Mouse (Mus musculus): ENCODE data around the gene Slc25a45.

The Slc25a45 gene

GRCm38 (mm10) chr19:5840890-5841388 is 36.7 kb upstream of the Slc25a45 start:
- DNase-seq (ENCODE audit: low spot score) = no peak

GRCm38 (mm10) chr19:5841389-5841946 is 36.1 kb upstream of the Slc25a45 start:
- peak; percentile 45 for DNase-seq (ENCODE audit: low spot score)

GRCm38 (mm10) chr19:5841999-5842784 is 35.4 kb upstream of the Slc25a45 start:
- DNase-seq (ENCODE audit: low spot score) = peak; percentile 58

- peak; percentile 72 for DNase-seq (ENCODE audit: low spot score)
Measured at GRCm38 (mm10) chr19:5842785-5843730, 34.5 kb upstream of the Slc25a45 start.

GRCm38 (mm10) chr19:5843781-5844691 is 33.6 kb upstream of the Slc25a45 start:
- DNase-seq (ENCODE audit: low spot score) = peak; percentile 53

GRCm38 (mm10) chr19:5844831-5845318 is 32.7 kb upstream of the Slc25a45 start:
- no peak for DNase-seq (ENCODE audit: low spot score)

GRCm38 (mm10) chr19:5845319-5846135 is 32.1 kb upstream of the Slc25a45 start:
- peak; percentile 96 for DNase-seq (ENCODE audit: low spot score)

GRCm38 (mm10) chr19:5846154-5846553 is 31.5 kb upstream of the Slc25a45 start:
- no peak for DNase-seq (ENCODE audit: low spot score)

- DNase-seq (ENCODE audit: low spot score) = peak; percentile 73
Measured at GRCm38 (mm10) chr19:5846557-5847305, 30.9 kb upstream of the Slc25a45 start.

GRCm38 (mm10) chr19:5847306-5847796 is 30.3 kb upstream of the Slc25a45 start:
- no peak for DNase-seq (ENCODE audit: low spot score)

- no peak for DNase-seq (ENCODE audit: low spot score)
Measured at GRCm38 (mm10) chr19:5848032-5848825, 29.4 kb upstream of the Slc25a45 start.

GRCm38 (mm10) chr19:5848826-5849672 is 28.6 kb upstream of the Slc25a45 start:
- DNase-seq (ENCODE audit: low spot score) = no peak

- DNase-seq (ENCODE audit: low spot score) = peak; percentile 91
Measured at GRCm38 (mm10) chr19:5849843-5850527, 27.6 kb upstream of the Slc25a45 start.

GRCm38 (mm10) chr19:5850860-5851259 is 26.7 kb upstream of the Slc25a45 start:
- no peak for DNase-seq (ENCODE audit: low spot score)

GRCm38 (mm10) chr19:5851481-5851971 is 26.1 kb upstream of the Slc25a45 start:
- no peak for DNase-seq (ENCODE audit: low spot score)

GRCm38 (mm10) chr19:5852035-5852722 is 25.4 kb upstream of the Slc25a45 start:
- no peak for DNase-seq (ENCODE audit: low spot score)

All from T-cell, adult 2 months (primary cell).